Mouse (Mus musculus) embryonic facial prominence, embryonic 11.5 days (tissue): ENCODE data around the gene Gm11114. TPM values are rescaled to one million over a fixed set of nuclear protein-coding genes. Genes with fewer than 3 reads are reported as not detected.

Experiments
- ATAC-seq: fragments of 200-750 bp; cut with Nextera tagmentation; replicated peaks from 2 replicates; pipeline ENCODE4 v1.8.0; 2017; ENCODE audit warnings: low read depth; ENCODE audit not compliant: insufficient number of reproducible peaks, low FRiP score, low TSS enrichment
- DNase-seq: peaks from one replicate; pipeline ENCODE4 v3.0.0-alpha.2; 2015; ENCODE audit warnings: low spot score
- H3K27ac ChIP-seq: fragments of 300-500 bp; sonication (generic); replicated peaks from 2 replicates; pipeline ENCODE4 v1.5.1; 2014; ENCODE audit warnings: mild to moderate bottlenecking, low read depth, low read length, control low read depth
- H3K27me3 ChIP-seq: fragments of 300-500 bp; sonication (generic); 2 replicates; pipeline ENCODE4 v1.6.1; 2014; ENCODE audit warnings: mild to moderate bottlenecking, low read length, moderate library complexity, mixed read lengths; ENCODE audit not compliant: control insufficient read depth, insufficient read depth
- H3K36me3 ChIP-seq: fragments of 300-500 bp; sonication (generic); replicated peaks from 2 replicates; pipeline ENCODE4 v1.6.1; 2014; ENCODE audit warnings: low read depth, mild to moderate bottlenecking, low read length, moderate library complexity, mixed read lengths; ENCODE audit not compliant: control insufficient read depth, insufficient read depth
- H3K4me1 ChIP-seq: fragments of 300-500 bp; sonication (generic); 2 replicates; pipeline ENCODE4 v1.6.1; 2014; ENCODE audit warnings: low read length, mixed read lengths; ENCODE audit not compliant: control insufficient read depth, insufficient read depth
- H3K4me2 ChIP-seq: fragments of 300-500 bp; sonication (generic); 2 replicates; pipeline ENCODE4 v1.6.1; 2014; ENCODE audit warnings: low read depth, mild to moderate bottlenecking, control low read depth, low read length, moderate library complexity
- H3K4me3 ChIP-seq: fragments of 300-500 bp; sonication (generic); 2 replicates; pipeline ENCODE4 v1.5.1; 2014; ENCODE audit warnings: low read depth, low read length, control low read depth
- H3K9ac ChIP-seq: fragments of 300-500 bp; sonication (generic); replicated peaks from 2 replicates; pipeline ENCODE4 v1.6.1; 2014; ENCODE audit warnings: mild to moderate bottlenecking, control low read depth, low read length
- H3K9me3 ChIP-seq: fragments of 300-500 bp; sonication (generic); replicated peaks from 2 replicates; pipeline ENCODE4 v1.6.1; 2016; ENCODE audit warnings: mild to moderate bottlenecking, low read length, inconsistent platforms, mixed read lengths; ENCODE audit not compliant: control insufficient read depth
- WGBS: fragments of 180-500 bp; shearing (Covaris S2); extraction: QIAGEN DNeasy Blood & Tissue Kit; methylation state at CpG from one replicate; pipeline ENCODE4 v1.1.7; 2014; 5-methylcytosine and 5-hydroxymethylcytosine counted together
- polyA plus RNA-seq: library from polyadenylated mRNA; unstranded; fragments of >200 nt; fragmentation: Nextera tagmentation; extraction: Ambion mirVana; gene quantifications from 2 replicates; pipeline ENCODE4 v1.2.1, GENCODE M21; 2014

Gene Gm11114
- polyA plus RNA-seq, 1 experiment from 2014 or later: not detected

GRCm38 (mm10) chr9:85325201-85325868, 12.8 kb downstream of the Gm11114 start:
- Histone ChIP-seq H3K36me3 (no peaks in the 10 kb centered on the region), H3K9me3 (no peaks in the 10 kb centered on the region), H3K4me2 (no peak overlapping the region), H3K4me3 (no peak overlapping the region; the same call in 1 of the 2 replicates), H3K4me1 (no peaks in the 10 kb centered on the region), H3K9ac (no peak overlapping the region), H3K27me3 (peaks cover 5% of the 10 kb centered on the region; the same call in 1 of the 2 replicates), H3K27ac (no peak overlapping the region)
- ATAC-seq (no peak), DNase-seq (no peak)
- WGBS: 45% methylated on average over 17 of the region's 17 CpGs

DNA sequence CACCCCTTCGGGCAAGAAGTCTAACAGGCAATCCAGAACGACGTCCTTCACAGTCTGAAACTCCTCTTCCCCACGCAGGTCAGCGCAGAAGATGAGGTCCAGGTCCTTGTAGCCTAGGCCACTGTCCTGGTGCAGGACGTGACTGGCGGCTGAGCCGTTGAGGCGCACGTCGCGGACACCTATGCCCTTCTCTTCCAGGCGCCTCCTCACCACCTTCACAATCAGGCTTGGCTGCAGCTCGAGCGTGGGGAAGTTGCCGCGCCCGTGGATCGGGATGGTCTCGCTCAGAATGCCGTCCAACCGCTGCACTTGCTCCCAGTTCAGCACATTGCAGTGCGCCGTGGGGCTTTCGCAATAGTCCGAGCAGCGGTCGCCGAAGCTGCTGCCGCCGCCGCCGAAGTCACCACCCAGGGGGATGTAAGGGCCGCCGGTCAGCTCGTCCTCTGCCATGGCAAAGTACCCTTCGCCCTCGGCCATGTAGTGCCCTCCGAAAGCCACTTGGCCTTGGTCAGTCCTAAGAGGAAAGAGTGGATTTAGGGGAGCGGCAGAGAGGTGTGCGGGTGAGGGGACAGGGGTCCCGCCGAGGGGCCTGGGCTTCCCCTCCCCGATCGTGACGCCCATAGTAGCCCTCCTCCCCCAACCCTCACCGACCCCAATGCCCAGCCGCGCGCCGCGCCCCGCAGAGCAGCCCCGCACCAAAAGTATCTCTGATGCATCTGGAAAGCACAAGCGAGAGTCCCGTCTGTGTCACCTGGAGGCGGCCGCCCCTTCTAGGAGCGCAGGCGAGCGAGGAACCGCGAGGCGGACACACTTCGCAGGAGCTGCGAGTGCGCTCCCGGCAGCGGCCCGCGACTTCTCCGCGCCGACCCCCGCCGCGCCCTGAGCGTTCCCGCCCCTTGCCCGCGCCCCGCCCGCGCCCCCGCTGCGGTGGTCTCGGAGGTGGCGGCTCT, 14.0 kb downstream of the Gm11114 start:
- Histone ChIP-seq H3K27me3 (peaks cover 5% of the 10 kb centered on the region; the same call in 1 of the 2 replicates), H3K4me1 (no peaks in the 10 kb centered on the region), H3K27ac (no peak overlapping the region), H3K4me3 (peak overlapping the region; percentile 70), H3K9ac (peak overlapping the region; percentile 58), H3K36me3 (no peaks in the 10 kb centered on the region), H3K4me2 (peak overlapping the region; percentile 91), H3K9me3 (no peaks in the 10 kb centered on the region)
- ATAC-seq (peak; percentile 48), DNase-seq (peak; percentile 48)
- WGBS: under 1% methylated on average over 84 of the region's 88 CpGs

DNA sequence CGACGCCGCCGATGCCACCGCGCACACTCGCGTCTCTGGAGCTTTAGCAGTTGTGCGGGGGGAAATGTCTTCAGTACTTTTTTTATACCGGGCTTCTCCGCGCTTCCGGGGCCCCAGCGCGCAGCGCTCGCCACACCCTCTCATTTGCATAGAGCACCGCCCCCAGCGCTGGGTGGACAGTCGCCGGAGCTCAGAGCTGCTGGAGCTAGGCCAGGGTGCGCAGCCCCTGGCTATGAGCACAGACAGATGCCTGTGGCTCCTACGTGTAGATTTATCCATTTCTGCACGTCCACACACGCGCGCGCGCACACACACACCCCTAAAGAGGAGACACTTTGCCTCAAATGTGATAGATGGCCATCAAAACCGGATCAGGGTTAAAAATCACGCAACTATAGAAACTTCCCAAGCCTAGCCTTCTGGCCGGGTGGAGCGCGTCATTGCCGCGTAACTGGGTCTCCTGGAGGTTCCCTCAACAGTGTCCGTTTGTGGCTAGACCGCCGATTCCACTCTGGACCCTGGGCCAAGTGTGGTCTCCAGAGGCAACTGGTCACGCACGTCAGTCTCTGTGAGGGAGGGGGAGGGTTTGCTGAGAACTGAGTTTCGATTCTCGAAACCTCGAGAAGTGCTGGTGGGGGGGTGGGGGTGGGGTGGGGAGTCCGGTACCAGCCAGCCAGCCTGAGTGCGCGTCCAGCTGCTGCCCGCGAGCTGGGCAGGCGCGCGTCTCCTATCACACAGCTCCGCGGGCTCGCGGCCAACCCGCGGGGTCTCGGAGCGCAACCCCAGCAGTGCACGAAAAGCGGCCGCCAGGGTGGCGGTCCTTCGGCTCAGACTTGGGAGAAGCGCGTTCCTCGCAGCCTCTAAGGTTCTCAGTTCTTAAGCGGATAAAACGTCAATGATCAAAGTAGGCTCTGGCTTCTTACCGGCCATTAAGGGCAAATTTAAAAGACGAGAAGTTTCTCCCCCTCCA, 15.0 kb downstream of the Gm11114 start, which contains the start of gene Tent5a:
Gene Tent5a, minus strand, starts transcription at position 107 of the 970 bp plus-strand sequence.
- Histone ChIP-seq H3K4me1 (no peaks in the 10 kb centered on the region), H3K27me3 (peaks cover 5% of the 10 kb centered on the region; the same call in 1 of the 2 replicates), H3K4me3 (peak within 1 kb of the TSS; percentile 70), H3K4me2 (peak within 1 kb of the TSS; percentile 91), H3K36me3 (no peaks in the 10 kb centered on the region), H3K9me3 (no peaks in the 10 kb centered on the region), H3K27ac (no peak within 1 kb of the TSS), H3K9ac (peak within 1 kb of the TSS; percentile 58)
- peak; percentile 93 for ATAC-seq
- under 1% methylated on average over 71 of the region's 72 CpGs for WGBS
- peak; percentile 83 for DNase-seq

DNA sequence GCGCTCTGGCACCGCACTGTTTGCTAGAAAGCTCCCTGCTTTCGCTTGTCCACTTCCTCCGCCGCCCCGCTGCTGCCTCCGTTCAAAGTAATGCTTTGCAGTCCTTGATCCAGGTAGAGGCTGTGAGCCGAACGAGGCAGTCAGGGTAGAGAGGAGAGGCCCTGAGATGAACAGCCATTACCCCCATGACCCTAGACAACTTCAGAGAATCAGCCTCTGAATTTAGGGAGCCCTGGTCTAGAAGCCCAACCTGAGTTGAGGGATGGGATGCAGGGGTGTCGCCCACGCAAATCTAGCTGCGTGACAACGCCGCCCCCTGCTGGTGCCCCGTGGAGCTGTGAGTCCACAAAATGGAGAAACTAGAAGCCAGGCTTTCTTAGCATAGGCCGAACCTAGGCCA, 15.7 kb downstream of the Gm11114 start:
- no peaks in the 10 kb centered on the region for H3K4me1 ChIP-seq
- no peaks in the 10 kb centered on the region for H3K9me3 ChIP-seq
- H3K27ac ChIP-seq: no peak overlapping the region
- 2% methylated on average over 16 of the region's 16 CpGs for WGBS
- peaks cover 5% of the 10 kb centered on the region; the same call in 1 of the 2 replicates for H3K27me3 ChIP-seq
- peak overlapping the region; percentile 70 for H3K4me3 ChIP-seq
- H3K4me2 ChIP-seq: peak overlapping the region; percentile 91
- peak overlapping the region; percentile 46 for H3K9ac ChIP-seq
- DNase-seq: peak; percentile 87
- peak; percentile 24; the same call in 1 of the 2 replicates for ATAC-seq
- H3K36me3 ChIP-seq: no peaks in the 10 kb centered on the region

DNA sequence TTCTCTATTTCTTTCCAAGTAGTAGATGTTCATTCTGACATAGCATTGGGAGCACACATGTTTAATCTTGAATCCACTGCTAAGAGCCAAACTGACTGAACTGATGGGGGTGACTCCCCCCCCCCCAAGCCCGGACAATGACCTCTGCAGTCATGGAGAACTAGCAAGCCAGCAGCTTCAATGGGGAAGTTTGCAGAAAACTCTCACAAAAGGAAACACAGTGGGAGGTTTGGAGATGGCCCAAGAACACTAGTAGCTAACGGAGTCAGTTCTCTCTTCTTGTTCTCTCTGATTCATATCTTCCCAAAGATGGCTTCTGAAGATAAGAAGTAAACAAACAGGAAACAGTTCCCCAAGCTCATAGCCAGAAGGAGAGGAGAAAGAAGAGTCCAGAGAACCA, 18.9 kb downstream of the Gm11114 start:
- H3K36me3 ChIP-seq: no peaks in the 10 kb centered on the region
- ATAC-seq (no peak), DNase-seq (no peak)
- peaks cover 3% of the 10 kb centered on the region; the same call in 1 of the 2 replicates for H3K27me3 ChIP-seq
- no peak overlapping the region for H3K4me2 ChIP-seq
- no peak overlapping the region for H3K27ac ChIP-seq
- no peak overlapping the region for H3K4me3 ChIP-seq
- no peaks in the 10 kb centered on the region for H3K4me1 ChIP-seq
- WGBS: 70% methylated on average over 2 of the region's 2 CpGs
- no peaks in the 10 kb centered on the region for H3K9me3 ChIP-seq
- H3K9ac ChIP-seq: no peak overlapping the region

DNA sequence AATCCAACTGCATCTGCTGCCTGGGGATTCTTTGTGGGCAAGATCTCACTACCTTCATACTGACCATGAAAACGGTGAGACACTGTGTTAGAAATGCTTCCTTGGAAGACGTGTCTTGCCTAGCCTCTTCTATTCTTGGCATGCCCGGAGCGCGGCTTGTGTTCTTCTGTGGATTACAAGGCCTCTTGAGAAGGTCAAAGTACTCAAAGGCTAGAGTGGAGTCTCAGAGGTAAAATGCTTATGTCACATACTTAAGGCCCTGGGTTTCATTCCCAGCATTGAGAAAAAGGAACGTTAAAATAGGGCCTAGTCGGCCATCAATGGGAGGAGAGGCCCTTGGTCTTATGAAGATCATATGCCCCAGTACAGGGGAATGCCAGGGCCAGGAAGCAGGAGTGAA, 23.5 kb downstream of the Gm11114 start:
- Histone ChIP-seq H3K4me1 (no peaks in the 10 kb centered on the region), H3K4me2 (no peak overlapping the region), H3K27me3 (no peaks in the 10 kb centered on the region), H3K27ac (no peak overlapping the region), H3K9me3 (no peaks in the 10 kb centered on the region), H3K9ac (no peak overlapping the region), H3K36me3 (no peaks in the 10 kb centered on the region), H3K4me3 (no peak overlapping the region)
- no peak for ATAC-seq
- 85% methylated on average over 7 of the region's 7 CpGs for WGBS
- no peak for DNase-seq

DNA sequence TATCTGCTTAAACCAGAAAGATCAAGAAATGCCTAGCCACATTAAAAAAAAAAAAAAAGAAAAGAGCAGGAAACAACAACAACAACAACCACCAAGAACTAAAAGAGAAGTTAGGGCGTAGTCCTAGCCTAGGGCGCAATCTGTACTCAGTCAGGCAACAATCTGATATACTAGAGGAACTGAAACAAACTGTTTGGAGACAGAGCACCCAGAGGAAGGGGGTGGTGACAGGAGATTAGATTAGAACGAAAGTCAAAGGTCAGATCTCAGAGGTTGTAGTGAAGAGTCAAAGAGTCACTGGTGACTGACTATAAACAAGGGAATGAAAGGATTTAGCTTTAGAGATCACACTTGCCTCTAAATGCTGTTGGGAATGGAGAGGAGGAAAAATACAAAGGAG, 27.7 kb downstream of the Gm11114 start:
- no peak overlapping the region for H3K27ac ChIP-seq
- no peaks in the 10 kb centered on the region for H3K27me3 ChIP-seq
- H3K36me3 ChIP-seq: no peaks in the 10 kb centered on the region
- no peak for ATAC-seq
- no peak overlapping the region for H3K9ac ChIP-seq
- no peaks in the 10 kb centered on the region for H3K9me3 ChIP-seq
- DNase-seq: no peak
- WGBS: 54% methylated on average over 3 of the region's 3 CpGs
- H3K4me1 ChIP-seq: no peaks in the 10 kb centered on the region
- no peak overlapping the region for H3K4me3 ChIP-seq
- no peak overlapping the region for H3K4me2 ChIP-seq
